ENCODE assay signal across 7 mouse cellular contexts in genomic region chr6:29735689-29736451, GRCm38 (mm10). TPM values are rescaled to one million over a fixed set of nuclear protein-coding genes. Genes with fewer than 3 reads are reported as not detected.
DNase-seq lines count a peak whose midpoint lies in the region; ATAC-seq and TF ChIP-seq lines count a peak whose summit lies in the region.

No protein-coding gene starts in this region.

- peak; percentile 52 for DNase-seq in G1E (ENCODE audit: low spot score)
- DNase-seq in adrenal gland, adult 8-10 months: peak; percentile 47
- peak; percentile 87 for DNase-seq in forebrain, embryonic 11.5 days (ENCODE audit: low spot score)
- DNase-seq in heart, postnatal 25 days (ENCODE audit: low spot score): peak; percentile 37
- peak; percentile 75 to 86 for DNase-seq in kidney, postnatal 4 days

- H3K9me3 ChIP-seq in G1E (replicated peaks): no peaks in the 10 kb centered on the region
- no peaks in the 10 kb centered on the region for H3K9me3 ChIP-seq in forebrain, embryonic 11.5 days (ENCODE audit: control insufficient read depth, low read length)

- intact Hi-C loops in heart, postnatal 25 days (cut with DNase I): loop anchor here (2.0 kb wide), 1 partner anchor 31 kb away; no protein-coding TSS in a partner anchor

- H3K9ac ChIP-seq in forebrain, embryonic 11.5 days (ENCODE audit: low read length): peak overlapping the region; percentile 99

- peak overlapping the region; percentile 91 for H3K27ac ChIP-seq in forebrain, embryonic 11.5 days (ENCODE audit: low read depth, low read length)
- peak overlapping the region; percentile 65 for H3K27ac ChIP-seq in testis, adult 2 months (ENCODE audit: control insufficient read depth, insufficient read depth, low read depth, low read length)

- peaks cover 27% of the 10 kb centered on the region for H3K36me3 ChIP-seq in G1E (replicated peaks)
- H3K36me3 ChIP-seq in forebrain, embryonic 11.5 days (ENCODE audit: control insufficient read depth, insufficient read depth, low read length): peaks cover 5% of the 10 kb centered on the region; the same call in 1 of the 2 replicates
- H3K36me3 ChIP-seq in testis, adult 2 months (ENCODE audit: control insufficient read depth, insufficient read depth, low read length): no peaks in the 10 kb centered on the region

- 0 out of 2 replicates have a peak, but pooled peaks cover under 1% of the 10 kb centered on the region for H3K27me3 ChIP-seq in G1E (ENCODE audit: insufficient read depth, low read length)
- H3K27me3 ChIP-seq in forebrain, embryonic 11.5 days (ENCODE audit: control insufficient read depth, insufficient read depth, low read length): no peaks in the 10 kb centered on the region
- no peaks in the 10 kb centered on the region; the same call in 1 of the 2 replicates for H3K27me3 ChIP-seq in testis, adult 2 months (ENCODE audit: control insufficient read depth, insufficient read depth, low read length)

- H3K4me3 ChIP-seq in G1E (ENCODE audit: low read depth, low read length): peak overlapping the region; percentile 90
- peak overlapping the region; percentile 96 for H3K4me3 ChIP-seq in forebrain, embryonic 11.5 days (ENCODE audit: low read depth, low read length)
- H3K4me3 ChIP-seq in testis, adult 2 months (ENCODE audit: control insufficient read depth, low read depth, low read length): peak overlapping the region; percentile 92

- peaks cover 42% of the 10 kb centered on the region for H3K4me1 ChIP-seq in G1E (ENCODE audit: insufficient read depth, low read depth, low read length)
- 0 out of 2 replicates have a peak, but pooled peaks cover 5% of the 10 kb centered on the region for H3K4me1 ChIP-seq in forebrain, embryonic 11.5 days (replicated peaks; ENCODE audit: control insufficient read depth, insufficient read depth, low read length)
- H3K4me1 ChIP-seq in testis, adult 2 months (ENCODE audit: control insufficient read depth, insufficient read depth, low read length): peaks cover 16% of the 10 kb centered on the region

- no peak for TF ChIP-seq POLR2A in testis, adult 2 months (IDR thresholded peaks at IDR 0.05; ENCODE audit: control insufficient read depth, low read depth, low read length)

- ATAC-seq in G1E (ENCODE audit: extremely low read depth, insufficient number of reproducible peaks, low FRiP score, poor library complexity, severe bottlenecking): peak; percentile 52; the same call in 1 of the 2 replicates
- peak; percentile 84 for ATAC-seq in forebrain, embryonic 11.5 days (replicated peaks; ENCODE audit: low FRiP score)
- peak; percentile 64 for ATAC-seq in megakaryocyte-erythroid progenitor cell, adult 5-6 weeks (replicated peaks; ENCODE audit: low FRiP score, low TSS enrichment, poor library complexity, severe bottlenecking)

- under 1% methylated on average over 75 of the region's 75 CpGs for WGBS in forebrain, embryonic 11.5 days

- no peak for TF ChIP-seq CTCF in G1E (IDR thresholded peaks at IDR 0.05; ENCODE audit: low read depth, low read length)
- no peak for TF ChIP-seq CTCF in testis, adult 2 months (IDR thresholded peaks at IDR 0.05; ENCODE audit: control insufficient read depth, insufficient read depth, insufficient replicate concordance, low read depth, low read length)

- peak overlapping the region; percentile 55 for H3K4me2 ChIP-seq in forebrain, embryonic 11.5 days (ENCODE audit: low read depth, low read length, severe bottlenecking)

RNA-seq across cellular contexts. Expression of gene Smo, which starts 0.6 kb away (rescaled TPM):
- 72.7 and 87.2 TPM in 2 replicates for total RNA-seq in G1E (2014; fragmentation: Nextera tagmentation)
- 42.0 and 46.9 TPM in 2 replicates for total RNA-seq in G1E (2017)
- 47.8 and 58.8 TPM in 2 replicates for polyA plus RNA-seq in G1E (2012)
- 10 to 100 TPM; 43.4 to 55.3 (median 50.2) TPM for total RNA-seq in adrenal gland, adult 8-10 months (2022)
- 72.8 and 78.2 TPM in 2 replicates for polyA plus RNA-seq in forebrain, embryonic 11.5 days (2014; fragmentation: Nextera tagmentation; extraction: Ambion mirVana)
- 10 to 100 TPM in 1 of 2 experiments, 1 to 10 TPM in 1; 9.4 to 10.3 TPM for total RNA-seq in heart, postnatal 25 days (2021)
- total RNA-seq in megakaryocyte-erythroid progenitor cell, adult 5-6 weeks (2014; fragmentation: Nextera tagmentation): 27.5 and 34.8 TPM in 2 replicates
- total RNA-seq in megakaryocyte-erythroid progenitor cell, adult 5-6 weeks (2017): 24.0 and 31.1 TPM in 2 replicates
- 4.5 and 4.7 TPM in 2 replicates for polyA plus RNA-seq in testis, adult 2 months (2012; rRNA removed)

RNA-seq across cellular contexts. Expression of gene Ahcyl2, which starts 31.9 kb away (rescaled TPM):
- total RNA-seq in G1E (2014; fragmentation: Nextera tagmentation) (44.7 and 45.0 TPM in 2 replicates), G1E (2017) (76.1 and 81.5 TPM in 2 replicates)
- 21.7 and 38.8 TPM in 2 replicates for polyA plus RNA-seq in G1E (2012)
- 100 to 1,000 TPM; 100 to 281 (median 173) TPM for total RNA-seq in adrenal gland, adult 8-10 months (2022)
- 16.7 and 19.1 TPM in 2 replicates for polyA plus RNA-seq in forebrain, embryonic 11.5 days (2014; fragmentation: Nextera tagmentation; extraction: Ambion mirVana)
- 10 to 100 TPM; 15.0 to 16.9 TPM for total RNA-seq in heart, postnatal 25 days (2021)
- 19.6 and 24.8 TPM in 2 replicates for total RNA-seq in megakaryocyte-erythroid progenitor cell, adult 5-6 weeks (2014; fragmentation: Nextera tagmentation)
- 29.7 and 74.5 TPM in 2 replicates for total RNA-seq in megakaryocyte-erythroid progenitor cell, adult 5-6 weeks (2017)
- 102 and 118 TPM in 2 replicates for polyA plus RNA-seq in testis, adult 2 months (2012; rRNA removed)

RNA-seq across cellular contexts. Expression of gene Tspan33, which starts 41.8 kb away (rescaled TPM):
- total RNA-seq in G1E (2014; fragmentation: Nextera tagmentation) (56.6 and 80.8 TPM in 2 replicates), G1E (2017) (33.2 and 38.4 TPM in 2 replicates)
- polyA plus RNA-seq in G1E (2012): 33.9 and 35.9 TPM in 2 replicates
- total RNA-seq in adrenal gland, adult 8-10 months (2022): 1 to 10 TPM; 2.7 to 4.9 (median 3.8) TPM
- 7.4 and 8.3 TPM in 2 replicates for polyA plus RNA-seq in forebrain, embryonic 11.5 days (2014; fragmentation: Nextera tagmentation; extraction: Ambion mirVana)
- total RNA-seq in heart, postnatal 25 days (2021): 1 to 10 TPM; 1.4 to 1.5 TPM
- 88.1 and 106 TPM in 2 replicates for total RNA-seq in megakaryocyte-erythroid progenitor cell, adult 5-6 weeks (2014; fragmentation: Nextera tagmentation)
- total RNA-seq in megakaryocyte-erythroid progenitor cell, adult 5-6 weeks (2017): 36.2 and 60.3 TPM in 2 replicates
- polyA plus RNA-seq in testis, adult 2 months (2012; rRNA removed): 9.3 and 10.8 TPM in 2 replicates

Comparison
In these comparisons a context has a peak if more than half of its experiments do, and no peak if none do; other contexts are left out.
1. Peak in every context shown above with its lines: DNase-seq, ATAC-seq, H3K4me3 ChIP-seq and H3K27ac ChIP-seq.
2. DNase-seq: peak in every context shown above with its lines; median percentile 87 in forebrain, embryonic 11.5 days; 80 in kidney, postnatal 4 days; 52 in G1E; 47 in adrenal gland, adult 8-10 months; 37 in heart, postnatal 25 days.
3. RNA of gene Tspan33, which starts 41.8 kb away (total RNA-seq): 36.2 to 106 TPM in megakaryocyte-erythroid progenitor cell, adult 5-6 weeks and 33.2 to 80.8 TPM in G1E; 2.7 to 4.9 TPM in adrenal gland, adult 8-10 months and 1.4 to 1.5 TPM in heart, postnatal 25 days; every median in the first group is over 4 times any median in the second.